Mouse (Mus musculus): ENCODE measurements around the gene Vmn2r31.
"Not testable (repeated sequence)": the region's sequence is repeated elsewhere in the genome, so short reads cannot be mapped to it uniquely, and the experiment has no call there.

Vmn2r31 gene

GRCm38 (mm10) chr7:7399603-7400002 is at the start of gene Vmn2r31:
TSS of gene Vmn2r31 (minus strand) at chr7:7399703.
- DNase-seq (ENCODE audit: low spot score), result not testable (repeated sequence)

DNA sequence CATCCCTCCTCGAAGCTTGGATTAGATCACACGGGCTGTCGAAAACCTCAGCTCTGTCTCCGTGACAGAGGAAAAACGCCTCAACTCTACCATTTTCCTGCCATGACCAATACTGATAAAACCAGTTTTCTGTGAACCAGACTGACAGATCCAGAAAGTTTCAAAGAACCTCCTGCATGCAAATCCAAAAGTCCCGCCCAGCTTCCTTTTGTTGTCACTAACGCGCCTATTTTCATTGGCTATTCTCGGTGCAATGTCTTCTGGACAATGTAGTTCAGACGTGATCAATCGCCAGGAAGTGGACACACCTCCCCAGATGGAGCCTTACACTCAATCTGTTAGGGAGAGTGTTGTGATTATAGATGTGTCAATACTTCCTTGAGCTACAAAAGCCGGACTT is 25.1 kb downstream of the Vmn2r31 start, which contains the start of gene Gm45783:
TSS of gene Gm45783 (minus strand) at position 143 of the 400 bp plus-strand sequence.
- peak; percentile 30 for DNase-seq (ENCODE audit: low spot score)

GRCm38 (mm10) chr7:7337509-7337908 is 62.0 kb downstream of the Vmn2r31 start, which contains the start of gene Vmn2r30:
TSS of gene Vmn2r30 (minus strand) at chr7:7337609.
- DNase-seq (ENCODE audit: low spot score), result not testable (repeated sequence)
